Mouse (Mus musculus) embryonic facial prominence, embryonic 14.5 days (tissue): Measurements from ENCODE around the gene Dctn3. TPM values are rescaled to one million over a fixed set of nuclear protein-coding genes. Genes with fewer than 3 reads are reported as not detected.

Experiments
- ATAC-seq: fragments of 200-750 bp; cut with Nextera tagmentation; 2 replicates; pipeline ENCODE4 v1.8.0; 2017; ENCODE audit warnings: low read depth, moderate number of reproducible peaks, moderate TSS enrichment
- DNase-seq: peaks from one replicate; pipeline ENCODE4 v3.0.0-alpha.2; 2015; ENCODE audit warnings: low spot score
- H3K27ac ChIP-seq: fragments of 300-500 bp; sonication (generic); replicated peaks from 2 replicates; pipeline ENCODE4 v1.5.1; 2014; ENCODE audit warnings: low read depth, mild to moderate bottlenecking, low read length, moderate library complexity
- H3K27me3 ChIP-seq: fragments of 300-500 bp; sonication (generic); replicated peaks from 2 replicates; pipeline ENCODE4 v1.6.1; 2014; ENCODE audit warnings: low read length; ENCODE audit not compliant: control insufficient read depth, insufficient read depth
- H3K36me3 ChIP-seq: fragments of 300-500 bp; sonication (generic); 2 replicates; pipeline ENCODE4 v1.6.1; 2014; ENCODE audit warnings: low read length, mixed read lengths; ENCODE audit not compliant: control insufficient read depth, insufficient read depth
- H3K4me1 ChIP-seq: fragments of 300-500 bp; sonication (generic); 2 replicates; pipeline ENCODE4 v1.6.1; 2014; ENCODE audit warnings: antibody characterized with exemption, low read length; ENCODE audit not compliant: control insufficient read depth, insufficient read depth
- H3K4me2 ChIP-seq: fragments of 300-500 bp; sonication (generic); 2 replicates; pipeline ENCODE4 v1.6.1; 2014; ENCODE audit warnings: low read depth, mild to moderate bottlenecking, low read length, moderate library complexity, mixed read lengths
- H3K4me3 ChIP-seq: fragments of 300-500 bp; sonication (generic); 2 replicates; pipeline ENCODE4 v1.5.1; 2014; ENCODE audit warnings: low read depth, mild to moderate bottlenecking, low read length
- H3K9ac ChIP-seq: fragments of 300-500 bp; sonication (generic); 2 replicates; pipeline ENCODE4 v1.6.1; 2014; ENCODE audit warnings: low read depth, mild to moderate bottlenecking, low read length, moderate library complexity, mixed read lengths
- H3K9me3 ChIP-seq: fragments of 300-500 bp; sonication (generic); 2 replicates; pipeline ENCODE4 v1.6.1; 2016; ENCODE audit warnings: low read length; ENCODE audit not compliant: control insufficient read depth
- WGBS: fragments of 180-500 bp; shearing (Covaris S2); extraction: QIAGEN DNeasy Blood & Tissue Kit; methylation state at CpG from one replicate; pipeline ENCODE4 v1.1.7; 2014; 5-methylcytosine and 5-hydroxymethylcytosine counted together
- polyA plus RNA-seq: library from polyadenylated mRNA; unstranded; fragments of >200 nt; fragmentation: Nextera tagmentation; extraction: Ambion mirVana; gene quantifications from 2 replicates; pipeline ENCODE4 v1.2.1, GENCODE M21; 2014

Dctn3 gene
- polyA plus RNA-seq, 1 experiment from 2014 or later, result 112 TPM

GRCm38 (mm10) chr4:41745021-41745420 is 22.1 kb upstream of the Dctn3 start:
- no peaks in the 10 kb centered on the region for H3K36me3 ChIP-seq
- WGBS, result 67% methylated on average over 1 of the region's 1 CpGs
- no peak overlapping the region for H3K27ac ChIP-seq
- H3K4me1 ChIP-seq, result 0 out of 2 replicates have a peak, but pooled peaks cover 3% of the 10 kb centered on the region
- H3K9me3 ChIP-seq, result peaks cover 14% of the 10 kb centered on the region; the same call in 1 of the 2 replicates
- no peak overlapping the region for H3K4me2 ChIP-seq
- no peak overlapping the region for H3K9ac ChIP-seq
- DNase-seq (no peak), ATAC-seq (no peak)
- H3K4me3 ChIP-seq, result no peak overlapping the region
- H3K27me3 ChIP-seq, result no peaks in the 10 kb centered on the region

- ATAC-seq (no peak), DNase-seq (no peak)
- peaks cover 9% of the 10 kb centered on the region; the same call in 1 of the 2 replicates for H3K4me1 ChIP-seq
- H3K27ac ChIP-seq, result no peak overlapping the region
- H3K9me3 ChIP-seq, result peaks cover 14% of the 10 kb centered on the region; the same call in 1 of the 2 replicates
- WGBS, result 80% methylated on average over 2 of the region's 2 CpGs
- H3K4me3 ChIP-seq, result no peak overlapping the region
- 0 out of 2 replicates have a peak, but pooled peaks cover 3% of the 10 kb centered on the region for H3K36me3 ChIP-seq
- H3K4me2 ChIP-seq, result no peak overlapping the region
- H3K9ac ChIP-seq, result no peak overlapping the region
- H3K27me3 ChIP-seq, result no peaks in the 10 kb centered on the region
Observed at GRCm38 (mm10) chr4:41744131-41744530, 21.2 kb upstream of the Dctn3 start.

- no peaks in the 10 kb centered on the region for H3K27me3 ChIP-seq
- WGBS, result under 1% methylated on average over 26 of the region's 27 CpGs
Observed at GRCm38 (mm10) chr4:41741158-41741560, 18.2 kb upstream of the Dctn3 start.

GRCm38 (mm10) chr4:41740380-41741157 is 17.6 kb upstream of the Dctn3 start:
- H3K4me2 ChIP-seq, result peak overlapping the region; percentile 92

More at GRCm38 (mm10) chr4:41741158-41741560, 18.2 kb upstream of the Dctn3 start:
- H3K4me3 ChIP-seq, result peak overlapping the region; percentile 80
- H3K27ac ChIP-seq, result peak overlapping the region; percentile 84
- peaks cover 9% of the 10 kb centered on the region; the same call in 1 of the 2 replicates for H3K4me1 ChIP-seq
- 0 out of 2 replicates have a peak, but pooled peaks cover 6% of the 10 kb centered on the region for H3K9me3 ChIP-seq
- DNase-seq (peak; percentile 97), ATAC-seq (peak; percentile 98)
- H3K9ac ChIP-seq, result peak overlapping the region; percentile 78
- peaks cover 9% of the 10 kb centered on the region; the same call in 1 of the 2 replicates for H3K36me3 ChIP-seq
- peak overlapping the region; percentile 92 for H3K4me2 ChIP-seq

GRCm38 (mm10) chr4:41739260-41739659 is 16.3 kb upstream of the Dctn3 start:
- no peaks in the 10 kb centered on the region for H3K27me3 ChIP-seq
- 94% methylated on average over 13 of the region's 13 CpGs for WGBS
- 0 out of 2 replicates have a peak, but pooled peaks cover 5% of the 10 kb centered on the region for H3K9me3 ChIP-seq
- DNase-seq (no peak), ATAC-seq (no peak)
- H3K4me2 ChIP-seq, result peak overlapping the region; percentile 92; the same call in 1 of the 2 replicates
- H3K4me1 ChIP-seq, result peaks cover 9% of the 10 kb centered on the region; the same call in 1 of the 2 replicates
- H3K36me3 ChIP-seq, result peaks cover 9% of the 10 kb centered on the region; the same call in 1 of the 2 replicates
- no peak overlapping the region for H3K27ac ChIP-seq
- H3K9ac ChIP-seq, result no peak overlapping the region
- peak overlapping the region; percentile 80; the same call in 1 of the 2 replicates for H3K4me3 ChIP-seq

More at GRCm38 (mm10) chr4:41740380-41741157, 17.6 kb upstream of the Dctn3 start:
- 1% methylated on average over 38 of the region's 48 CpGs for WGBS
- ATAC-seq (peak; percentile 81), DNase-seq (peak; percentile 50)
- H3K9ac ChIP-seq, result peak overlapping the region; percentile 78
- peak overlapping the region; percentile 84 for H3K27ac ChIP-seq
- no peaks in the 10 kb centered on the region for H3K27me3 ChIP-seq
- H3K9me3 ChIP-seq, result 0 out of 2 replicates have a peak, but pooled peaks cover 1% of the 10 kb centered on the region
- H3K4me1 ChIP-seq, result peaks cover 9% of the 10 kb centered on the region; the same call in 1 of the 2 replicates
- peak overlapping the region; percentile 80 for H3K4me3 ChIP-seq
- H3K36me3 ChIP-seq, result peaks cover 9% of the 10 kb centered on the region; the same call in 1 of the 2 replicates

- no peak for ATAC-seq
- Histone ChIP-seq H3K9me3 (0 out of 2 replicates have a peak, but pooled peaks cover 5% of the 10 kb centered on the region), H3K4me1 (peaks cover 9% of the 10 kb centered on the region; the same call in 1 of the 2 replicates), H3K9ac (no peak overlapping the region), H3K36me3 (peaks cover 9% of the 10 kb centered on the region; the same call in 1 of the 2 replicates), H3K27me3 (peaks cover 6% of the 10 kb centered on the region), H3K27ac (no peak overlapping the region), H3K4me2 (no peak overlapping the region), H3K4me3 (no peak overlapping the region)
- 67% methylated on average over 1 of the region's 1 CpGs for WGBS
- DNase-seq, result no peak
Observed at GRCm38 (mm10) chr4:41738256-41738603, 15.3 kb upstream of the Dctn3 start.

- Histone ChIP-seq H3K4me3 (no peak overlapping the region), H3K36me3 (peaks cover 9% of the 10 kb centered on the region; the same call in 1 of the 2 replicates), H3K9ac (no peak overlapping the region), H3K9me3 (0 out of 2 replicates have a peak, but pooled peaks cover 5% of the 10 kb centered on the region), H3K27me3 (peaks cover 11% of the 10 kb centered on the region), H3K27ac (no peak overlapping the region), H3K4me2 (no peak overlapping the region), H3K4me1 (peaks cover 9% of the 10 kb centered on the region; the same call in 1 of the 2 replicates)
- DNase-seq (peak; percentile 82), ATAC-seq (peak; percentile 54; the same call in 1 of the 2 replicates)
- 39% methylated on average over 8 of the region's 8 CpGs for whole genome bisulfite sequencing
Observed at GRCm38 (mm10) chr4:41737602-41738255, 14.8 kb upstream of the Dctn3 start.

GRCm38 (mm10) chr4:41731052-41731765 is 8.2 kb upstream of the Dctn3 start, which contains the start of gene Arid3c:
Gene Arid3c (minus strand): TSS chr4:41731142.
- H3K9me3 ChIP-seq, result 0 out of 2 replicates have a peak, but pooled peaks cover 5% of the 10 kb centered on the region
- peak; percentile 28; the same call in 1 of the 2 replicates for ATAC-seq
- peak within 1 kb of the TSS; percentile 36 for H3K4me3 ChIP-seq
- no peak for DNase-seq
- 5% methylated on average over 33 of the region's 50 CpGs for WGBS
- peak within 1 kb of the TSS; percentile 63 for H3K4me2 ChIP-seq
- H3K9ac ChIP-seq, result peak within 1 kb of the TSS; percentile 45
- H3K36me3 ChIP-seq, result no peaks in the 10 kb centered on the region
- H3K27me3 ChIP-seq, result peaks cover 70% of the 10 kb centered on the region
- no peak within 1 kb of the TSS for H3K27ac ChIP-seq
- peaks cover 3% of the 10 kb centered on the region; the same call in 1 of the 2 replicates for H3K4me1 ChIP-seq
